Mouse (Mus musculus): ENCODE results near the gene Xylb.

GRCm38 (mm10) chr9:119337842-119338241 is 19.3 kb upstream of the Xylb start:
- no peak for TF ChIP-seq GATA1 (IDR thresholded peaks at IDR 0.05; ENCODE audit: borderline replicate concordance, low read length)
- no peak for TF ChIP-seq FLI1 (IDR thresholded peaks at IDR 0.05; ENCODE audit: low read length)
